Mouse (Mus musculus) forebrain, embryonic 10.5 days (tissue): ENCODE data around the gene Gm11565. TPM values are rescaled to one million over a fixed set of nuclear protein-coding genes. Genes with fewer than 3 reads are reported as not detected.
"Not testable (repeated sequence)": the region's sequence is repeated elsewhere in the genome, so short reads cannot be mapped to it uniquely, and the experiment has no call there.

Experiments used
- DNase-seq: peaks from one replicate; pipeline ENCODE4 v3.0.0-alpha.2; 2017; ENCODE audit warnings: low spot score; ENCODE audit errors: extremely low spot score
- H3K27ac ChIP-seq: fragments of 300-500 bp; sonication (generic); 2 replicates; pipeline ENCODE4 v1.5.1; 2016; ENCODE audit warnings: mild to moderate bottlenecking
- H3K27me3 ChIP-seq: fragments of 300-500 bp; sonication (generic); 2 replicates; pipeline ENCODE4 v1.6.1; 2016; ENCODE audit warnings: mild to moderate bottlenecking; ENCODE audit not compliant: poor library complexity, severe bottlenecking
- H3K36me3 ChIP-seq: fragments of 300-500 bp; sonication (generic); replicated peaks from 2 replicates; pipeline ENCODE4 v1.6.1; 2016; ENCODE audit warnings: mild to moderate bottlenecking, moderate library complexity
- H3K4me1 ChIP-seq: fragments of 300-500 bp; sonication (generic); 2 replicates; pipeline ENCODE4 v1.6.1; 2016
- H3K4me3 ChIP-seq: fragments of 300-500 bp; sonication (generic); 2 replicates; pipeline ENCODE4 v1.5.1; 2016; ENCODE audit warnings: mild to moderate bottlenecking, moderate library complexity
- H3K9me3 ChIP-seq: fragments of 300-500 bp; sonication (generic); 2 replicates; pipeline ENCODE4 v1.6.1; 2016; ENCODE audit warnings: mild to moderate bottlenecking, moderate library complexity
- WGBS: fragments of 180-500 bp; shearing (Covaris S2); methylation state at CpG from one replicate; pipeline ENCODE4 v1.1.7; 2016; 5-methylcytosine and 5-hydroxymethylcytosine counted together
- polyA plus RNA-seq: library from polyadenylated mRNA; unstranded; fragments of >200 nt; fragmentation: Nextera tagmentation; extraction: Ambion mirVana; gene quantifications from 2 replicates; pipeline ENCODE4 v1.2.1, GENCODE M21; 2016

Gene Gm11565
- not detected in 2 replicates for polyA plus RNA-seq

- Histone ChIP-seq H3K27me3 (no peaks in the 10 kb centered on the region), H3K4me1 (no peaks in the 10 kb centered on the region), H3K9me3 (no peaks in the 10 kb centered on the region), H3K4me3 (no peak within 1 kb of the TSS), H3K36me3 (no peaks in the 10 kb centered on the region), H3K27ac (no peak within 1 kb of the TSS)
- WGBS: 90% methylated on average over 3 of the region's 3 CpGs
- no peak for DNase-seq
Measured at GRCm38 (mm10) chr11:99914451-99914850, at the start of gene Gm11565. Gm11565 (plus strand) TSS chr11:99914751.

- 91% methylated on average over 1 of the region's 1 CpGs for WGBS
- not testable (repeated sequence) for H3K27ac ChIP-seq
Measured at GRCm38 (mm10) chr11:99873089-99873488, 41.5 kb upstream of the Gm11565 start, which contains the start of gene Krtap9-1. Krtap9-1 (plus strand) TSS chr11:99873389.

GRCm38 (mm10) chr11:99878887-99879286 is 35.7 kb upstream of the Gm11565 start, which contains the start of gene Gm11567:
Gm11567 (plus strand) TSS chr11:99879187.
- not testable (repeated sequence) for H3K4me1 ChIP-seq, H3K27me3 ChIP-seq, H3K36me3 ChIP-seq, H3K9me3 ChIP-seq, H3K27ac ChIP-seq, DNase-seq, H3K4me3 ChIP-seq
- WGBS: 72% methylated on average over 1 of the region's 1 CpGs

More at GRCm38 (mm10) chr11:99873089-99873488, 41.5 kb upstream of the Gm11565 start, which contains the start of gene Krtap9-1:
- H3K4me3 ChIP-seq, H3K27me3 ChIP-seq, H3K4me1 ChIP-seq, H3K36me3 ChIP-seq, H3K9me3 ChIP-seq, DNase-seq: not testable (repeated sequence)

GRCm38 (mm10) chr11:99907620-99908019 is 6.9 kb upstream of the Gm11565 start, which contains the start of gene Krtap31-1:
Krtap31-1 (plus strand) TSS chr11:99907920.
- H3K9me3 ChIP-seq: no peaks in the 10 kb centered on the region
- no peak for DNase-seq
- H3K36me3 ChIP-seq: no peaks in the 10 kb centered on the region
- 83% methylated on average over 2 of the region's 2 CpGs for WGBS
- no peak within 1 kb of the TSS for H3K27ac ChIP-seq
- H3K4me1 ChIP-seq: no peaks in the 10 kb centered on the region
- H3K4me3 ChIP-seq: no peak within 1 kb of the TSS
- H3K27me3 ChIP-seq: no peaks in the 10 kb centered on the region

- H3K27ac ChIP-seq: no peak within 1 kb of the TSS
- H3K9me3 ChIP-seq: no peaks in the 10 kb centered on the region
- no peaks in the 10 kb centered on the region for H3K4me1 ChIP-seq
- no peak for DNase-seq
- H3K36me3 ChIP-seq: no peaks in the 10 kb centered on the region
- 0 out of 2 replicates have a peak, but pooled peaks cover 3% of the 10 kb centered on the region for H3K27me3 ChIP-seq
- WGBS: 86% methylated on average over 1 of the region's 1 CpGs
- H3K4me3 ChIP-seq: no peak within 1 kb of the TSS
Measured at GRCm38 (mm10) chr11:99935991-99936390, 21.4 kb downstream of the Gm11565 start, which contains the start of gene Krtap31-2. Krtap31-2 (plus strand) TSS chr11:99936291.

- Histone ChIP-seq H3K36me3 (no peaks in the 10 kb centered on the region), H3K4me3 (no peak overlapping the region), H3K9me3 (no peaks in the 10 kb centered on the region), H3K27ac (no peak overlapping the region), H3K27me3 (no peaks in the 10 kb centered on the region), H3K4me1 (no peaks in the 10 kb centered on the region)
- DNase-seq: no peak
- WGBS: 89% methylated on average over 9 of the region's 9 CpGs
Measured at GRCm38 (mm10) chr11:99937751-99938264, 23.3 kb downstream of the Gm11565 start.

GRCm38 (mm10) chr11:99948175-99948574 is 33.6 kb downstream of the Gm11565 start, which contains the start of gene Krtap9-5:
Krtap9-5 (plus strand) TSS chr11:99948475.
- 91% methylated on average over 2 of the region's 2 CpGs for WGBS
- no peaks in the 10 kb centered on the region for H3K27me3 ChIP-seq
- H3K4me1 ChIP-seq: peaks cover 12% of the 10 kb centered on the region
- H3K36me3 ChIP-seq: no peaks in the 10 kb centered on the region
- no peak for DNase-seq
- H3K27ac ChIP-seq: peak within 1 kb of the TSS; percentile 41
- H3K9me3 ChIP-seq: peaks cover 4% of the 10 kb centered on the region; the same call in 1 of the 2 replicates
- H3K4me3 ChIP-seq: no peak within 1 kb of the TSS

- no peaks in the 10 kb centered on the region for H3K36me3 ChIP-seq
- no peak for DNase-seq
- WGBS: 55% methylated on average over 6 of the region's 6 CpGs
- H3K27ac ChIP-seq: no peak overlapping the region
- no peaks in the 10 kb centered on the region for H3K27me3 ChIP-seq
- peaks cover 5% of the 10 kb centered on the region; the same call in 1 of the 2 replicates for H3K4me1 ChIP-seq
- no peak overlapping the region for H3K4me3 ChIP-seq
- no peaks in the 10 kb centered on the region for H3K9me3 ChIP-seq
Measured at GRCm38 (mm10) chr11:99964213-99964612, 49.7 kb downstream of the Gm11565 start.

Other genes starting within 250 kb of the Gm11565 start
- not detected in 2 replicates for gene Krtap4-6, start 248.8 kb upstream of the Gm11565 start, polyA plus RNA-seq
- gene Gm14190, start 224.0 kb upstream of the Gm11565 start, polyA plus RNA-seq: not detected in 2 replicates
- not detected in 2 replicates for gene Gm14180, start 180.5 kb upstream of the Gm11565 start, polyA plus RNA-seq
- gene Gm11595, start 141.8 kb upstream of the Gm11565 start, polyA plus RNA-seq: not detected in 2 replicates
- gene Krtap4-8, start 134.0 kb upstream of the Gm11565 start, polyA plus RNA-seq: not detected in 2 replicates
- not detected in 2 replicates for gene Krtap4-9, start 129.6 kb upstream of the Gm11565 start, polyA plus RNA-seq
- gene Gm11596, start 121.3 kb upstream of the Gm11565 start, polyA plus RNA-seq: not detected in 2 replicates
- not detected in 2 replicates for gene Gm11569, start 115.8 kb upstream of the Gm11565 start, polyA plus RNA-seq
- gene Gm11554, start 110.3 kb upstream of the Gm11565 start, polyA plus RNA-seq: not detected in 2 replicates
- gene Krtap4-13, start 104.9 kb upstream of the Gm11565 start, polyA plus RNA-seq: not detected in 2 replicates
- not detected in 2 replicates for gene Gm11564, start 99.1 kb upstream of the Gm11565 start, polyA plus RNA-seq
- gene 2300003K06Rik, start 76.7 kb upstream of the Gm11565 start, polyA plus RNA-seq: not detected in 2 replicates
- not detected in 2 replicates for gene Krtap4-16, start 63.1 kb upstream of the Gm11565 start, polyA plus RNA-seq
- gene Gm11568, start 56.8 kb upstream of the Gm11565 start, polyA plus RNA-seq: not detected in 2 replicates
- not detected in 2 replicates for gene Gm11559, start 50.3 kb upstream of the Gm11565 start, polyA plus RNA-seq
- gene Krtap9-1, start 41.4 kb upstream of the Gm11565 start, polyA plus RNA-seq: not detected in 2 replicates
- not detected in 2 replicates for gene Gm11567, start 35.6 kb upstream of the Gm11565 start, polyA plus RNA-seq
- gene Krtap31-1, start 6.8 kb upstream of the Gm11565 start, polyA plus RNA-seq: not detected in 2 replicates
- gene Krtap31-2, start 21.5 kb downstream of the Gm11565 start, polyA plus RNA-seq: not detected in 2 replicates
- not detected in 2 replicates for gene Krtap9-5, start 33.7 kb downstream of the Gm11565 start, polyA plus RNA-seq
- not detected in 2 replicates for gene Krtap29-1, start 64.3 kb downstream of the Gm11565 start, polyA plus RNA-seq
- gene Krtap16-1, start 71.8 kb downstream of the Gm11565 start, polyA plus RNA-seq: not detected in 2 replicates
- gene Krtap17-1, start 79.2 kb downstream of the Gm11565 start, polyA plus RNA-seq: not detected in 2 replicates
- not detected in 2 replicates for gene Krt33a, start 101.5 kb downstream of the Gm11565 start, polyA plus RNA-seq
- not detected in 2 replicates for gene Krt33b, start 115.1 kb downstream of the Gm11565 start, polyA plus RNA-seq
- not detected in 2 replicates for gene Krt34, start 126.8 kb downstream of the Gm11565 start, polyA plus RNA-seq
- not detected in 2 replicates for gene Krt31, start 135.8 kb downstream of the Gm11565 start, polyA plus RNA-seq
- gene Krt32, start 173.5 kb downstream of the Gm11565 start, polyA plus RNA-seq: not detected in 2 replicates
- not detected in 2 replicates for gene Krt35, start 181.5 kb downstream of the Gm11565 start, polyA plus RNA-seq
- gene Krt36, start 190.9 kb downstream of the Gm11565 start, polyA plus RNA-seq: not detected in 2 replicates
- gene Krt13, start 206.8 kb downstream of the Gm11565 start, polyA plus RNA-seq: not detected in 2 replicates
- 0.55 and 0.77 TPM in 2 replicates for gene Krt15, start 221.2 kb downstream of the Gm11565 start, polyA plus RNA-seq
- 5.3 and 5.4 TPM in 2 replicates for gene Krt19, start 233.9 kb downstream of the Gm11565 start, polyA plus RNA-seq